In genomic region chr11:107011669-107012323, GRCm38 (mm10) we compare ENCODE assay signal across 8 mouse cellular contexts. TPM values are rescaled to one million over a fixed set of nuclear protein-coding genes. Genes with fewer than 3 reads are reported as not detected.
DNase-seq lines count a peak whose midpoint lies in the region; ATAC-seq and TF ChIP-seq lines count a peak whose summit lies in the region.

No protein-coding gene starts in this region.

- peak overlapping the region; percentile 98 for H3K27ac ChIP-seq in kidney, postnatal 0 days
- H3K27ac ChIP-seq in embryonic facial prominence, embryonic 10.5 days (replicated peaks): peak overlapping the region; percentile 92
- peak overlapping the region; percentile 93 for H3K27ac ChIP-seq in hindbrain, embryonic 15.5 days (replicated peaks)

- H3K27me3 ChIP-seq in kidney, postnatal 0 days (ENCODE audit: insufficient read depth, low read length): no peaks in the 10 kb centered on the region
- no peaks in the 10 kb centered on the region for H3K27me3 ChIP-seq in embryonic facial prominence, embryonic 10.5 days (replicated peaks; ENCODE audit: low read depth, poor library complexity, severe bottlenecking)
- H3K27me3 ChIP-seq in hindbrain, embryonic 15.5 days: no peaks in the 10 kb centered on the region

- no peaks in the 10 kb centered on the region for H3K4me1 ChIP-seq in kidney, postnatal 0 days (replicated peaks; ENCODE audit: insufficient read depth, low read length)
- H3K4me1 ChIP-seq in embryonic facial prominence, embryonic 10.5 days: peaks cover 14% of the 10 kb centered on the region
- peaks cover 7% of the 10 kb centered on the region for H3K4me1 ChIP-seq in hindbrain, embryonic 15.5 days (replicated peaks)

- H3K4me2 ChIP-seq in kidney, postnatal 0 days (ENCODE audit: low read length): peak overlapping the region; percentile 50
- peak overlapping the region; percentile 59 for H3K4me2 ChIP-seq in hindbrain, embryonic 15.5 days

- H3K9me3 ChIP-seq in kidney, postnatal 0 days (replicated peaks; ENCODE audit: low read length): no peaks in the 10 kb centered on the region
- H3K9me3 ChIP-seq in embryonic facial prominence, embryonic 10.5 days: no peaks in the 10 kb centered on the region
- H3K9me3 ChIP-seq in hindbrain, embryonic 15.5 days: no peaks in the 10 kb centered on the region

- H3K36me3 ChIP-seq in kidney, postnatal 0 days (ENCODE audit: insufficient read depth, low read length): no peaks in the 10 kb centered on the region
- no peaks in the 10 kb centered on the region for H3K36me3 ChIP-seq in embryonic facial prominence, embryonic 10.5 days (replicated peaks)
- H3K36me3 ChIP-seq in hindbrain, embryonic 15.5 days: no peaks in the 10 kb centered on the region

- 22% methylated on average over 18 of the region's 18 CpGs for WGBS in kidney, postnatal 0 days
- 41% methylated on average over 18 of the region's 18 CpGs for WGBS in embryonic facial prominence, embryonic 10.5 days
- 39% methylated on average over 18 of the region's 18 CpGs for WGBS in hindbrain, embryonic 15.5 days

- ATAC-seq in kidney, postnatal 0 days (replicated peaks; ENCODE audit: low FRiP score, low read depth): no peak
- no peak for ATAC-seq in hindbrain, embryonic 15.5 days (ENCODE audit: low FRiP score, low read depth)
- ATAC-seq in megakaryocyte progenitor cell, adult 5-6 weeks (replicated peaks; ENCODE audit: poor library complexity): peak; percentile 27
- ATAC-seq in frontal cortex, adult (ENCODE audit: low TSS enrichment): no peak

- H3K9ac ChIP-seq in kidney, postnatal 0 days (ENCODE audit: low read depth, low read length): peak overlapping the region; percentile 77
- peak overlapping the region; percentile 68 for H3K9ac ChIP-seq in hindbrain, embryonic 15.5 days

- DNase-seq in kidney, postnatal 0 days (ENCODE audit: low spot score): no peak
- no peak for DNase-seq in kidney, postnatal 14 days
- no peak for DNase-seq in embryonic facial prominence, embryonic 10.5 days (ENCODE audit: low spot score)
- no peak for DNase-seq in retina, postnatal 1 day
- no peak for DNase-seq in left cerebral cortex, postnatal 4 days

- TF ChIP-seq CTCF in kidney, postnatal 0 days (IDR thresholded peaks at IDR 0.05; ENCODE audit: low read depth): no peak

- H3K4me3 ChIP-seq in kidney, postnatal 0 days (replicated peaks; ENCODE audit: low read depth, low read length): peak overlapping the region; percentile 50
- peak overlapping the region; percentile 70 for H3K4me3 ChIP-seq in embryonic facial prominence, embryonic 10.5 days
- H3K4me3 ChIP-seq in hindbrain, embryonic 15.5 days: peak overlapping the region; percentile 71

- intact Hi-C loops in left cerebral cortex, postnatal 4 days (cut with DNase I): no loop called here

RNA-seq across cellular contexts. Expression of gene Kpna2, which starts 12.5 kb away (rescaled TPM):
- 157 and 170 TPM in 2 replicates for polyA plus RNA-seq in kidney, postnatal 0 days (2015; fragmentation: Nextera tagmentation; extraction: Ambion mirVana)
- 631 and 685 TPM in 2 replicates for polyA plus RNA-seq in embryonic facial prominence, embryonic 10.5 days (2016; fragmentation: Nextera tagmentation; extraction: Ambion mirVana)
- polyA plus RNA-seq in hindbrain, embryonic 15.5 days (2015; fragmentation: Nextera tagmentation; extraction: Ambion mirVana): 166 and 182 TPM in 2 replicates
- 322 and 354 TPM in 2 replicates for total RNA-seq in megakaryocyte progenitor cell, adult 5-6 weeks (2015)
- total RNA-seq in megakaryocyte progenitor cell, adult 5-6 weeks (2017): 249 and 283 TPM in 2 replicates
- 10 to 100 TPM; 43.4 to 53.2 TPM for total RNA-seq in left cerebral cortex, postnatal 4 days (2021)

RNA-seq across cellular contexts. Expression of gene 1810010H24Rik, which starts 13.7 kb away (rescaled TPM):
- polyA plus RNA-seq in kidney, postnatal 0 days (2015; fragmentation: Nextera tagmentation; extraction: Ambion mirVana): 4.2 and 5.1 TPM in 2 replicates
- 0.98 and 2.1 TPM in 2 replicates for polyA plus RNA-seq in embryonic facial prominence, embryonic 10.5 days (2016; fragmentation: Nextera tagmentation; extraction: Ambion mirVana)
- polyA plus RNA-seq in hindbrain, embryonic 15.5 days (2015; fragmentation: Nextera tagmentation; extraction: Ambion mirVana): 6.1 and 6.3 TPM in 2 replicates
- not detected in 2 replicates for total RNA-seq in megakaryocyte progenitor cell, adult 5-6 weeks (2015)
- total RNA-seq in megakaryocyte progenitor cell, adult 5-6 weeks (2017): not detected in 2 replicates
- total RNA-seq in left cerebral cortex, postnatal 4 days (2021): 1 to 10 TPM; 4.2 to 4.7 TPM
